Mouse (Mus musculus) CD4-positive, CD25-positive, alpha-beta regulatory T cell, adult 2 months (primary cell): ENCODE measurements around the gene Iscu.

Experiments
- DNase-seq: peaks from one replicate; pipeline ENCODE4 v3.0.0-alpha.2; 2012; ENCODE audit warnings: low read depth, low spot score

Iscu gene

DNA sequence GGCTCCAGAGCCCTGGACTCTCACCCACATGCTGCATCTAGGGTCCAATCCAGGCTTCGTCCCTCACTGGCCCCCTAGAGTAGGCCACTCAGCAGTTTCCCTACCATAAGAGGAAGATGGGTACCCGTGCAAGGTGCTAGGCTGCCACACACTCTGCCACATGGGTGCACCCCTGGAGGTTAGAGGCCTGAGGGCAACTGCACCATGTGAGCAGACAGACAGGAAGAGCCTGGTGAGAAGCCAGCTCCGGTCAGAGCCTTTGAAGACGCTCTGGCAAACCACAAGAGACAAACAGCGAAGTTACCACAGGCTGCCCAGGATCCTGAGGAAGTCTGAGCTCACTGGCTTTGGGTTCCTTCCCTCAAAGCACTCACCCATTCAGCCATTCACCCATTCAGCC is 14.4 kb downstream of the Iscu start:
- no peak for DNase-seq

DNA sequence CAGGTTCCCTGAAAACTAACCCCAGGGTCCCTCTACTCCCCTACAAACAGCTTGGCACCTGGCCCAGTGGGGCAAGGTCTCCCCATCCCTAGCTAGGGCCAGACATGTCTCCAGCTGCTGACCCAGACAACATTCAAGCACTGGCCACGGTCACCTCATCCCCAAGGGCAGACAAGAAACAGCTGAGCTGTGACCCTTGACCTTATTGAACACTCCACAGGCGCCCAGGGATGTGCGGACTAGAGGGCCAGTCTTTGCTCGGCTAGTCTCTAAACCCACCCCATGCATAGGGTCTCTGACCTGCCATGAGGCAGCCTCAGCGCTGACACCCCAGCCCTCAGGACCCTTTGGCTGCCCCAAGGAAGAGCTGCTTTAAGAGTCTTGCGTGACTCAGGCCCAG is 16.1 kb downstream of the Iscu start:
- no peak for DNase-seq

DNA sequence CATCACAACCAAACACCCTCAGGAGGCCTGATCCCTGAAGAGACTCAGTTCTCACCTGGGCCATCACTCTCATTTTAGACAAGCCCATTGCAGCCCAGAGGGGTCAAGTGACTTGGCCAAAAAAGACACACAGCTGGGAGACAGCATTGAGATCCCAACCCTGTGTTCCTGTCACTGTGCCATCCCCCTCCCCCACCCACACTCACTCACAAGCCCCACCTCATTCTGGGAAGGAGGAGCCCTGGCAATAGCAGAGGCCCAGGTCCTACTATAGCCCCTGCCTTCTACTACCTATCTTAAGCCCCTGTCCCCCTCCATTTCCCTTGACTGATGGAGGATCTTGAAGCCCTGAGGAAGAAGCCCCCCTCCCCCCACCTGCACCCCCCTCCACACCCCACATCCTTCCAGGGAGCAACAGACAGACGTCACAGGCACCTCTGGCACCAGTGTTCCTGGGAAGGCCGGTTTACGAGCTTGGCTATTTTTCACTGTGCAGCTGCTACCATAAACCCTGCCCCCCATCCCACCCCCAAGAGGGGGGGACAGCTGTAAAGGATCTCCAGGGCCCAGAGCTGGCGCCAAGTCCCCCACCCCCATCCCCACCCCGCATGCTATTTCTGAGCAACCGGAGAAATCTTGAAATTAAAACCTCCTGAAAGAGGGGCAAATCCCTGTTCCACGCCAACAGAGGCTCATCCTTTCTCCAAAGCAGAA is 16.7 kb downstream of the Iscu start:
- no peak for DNase-seq

DNA sequence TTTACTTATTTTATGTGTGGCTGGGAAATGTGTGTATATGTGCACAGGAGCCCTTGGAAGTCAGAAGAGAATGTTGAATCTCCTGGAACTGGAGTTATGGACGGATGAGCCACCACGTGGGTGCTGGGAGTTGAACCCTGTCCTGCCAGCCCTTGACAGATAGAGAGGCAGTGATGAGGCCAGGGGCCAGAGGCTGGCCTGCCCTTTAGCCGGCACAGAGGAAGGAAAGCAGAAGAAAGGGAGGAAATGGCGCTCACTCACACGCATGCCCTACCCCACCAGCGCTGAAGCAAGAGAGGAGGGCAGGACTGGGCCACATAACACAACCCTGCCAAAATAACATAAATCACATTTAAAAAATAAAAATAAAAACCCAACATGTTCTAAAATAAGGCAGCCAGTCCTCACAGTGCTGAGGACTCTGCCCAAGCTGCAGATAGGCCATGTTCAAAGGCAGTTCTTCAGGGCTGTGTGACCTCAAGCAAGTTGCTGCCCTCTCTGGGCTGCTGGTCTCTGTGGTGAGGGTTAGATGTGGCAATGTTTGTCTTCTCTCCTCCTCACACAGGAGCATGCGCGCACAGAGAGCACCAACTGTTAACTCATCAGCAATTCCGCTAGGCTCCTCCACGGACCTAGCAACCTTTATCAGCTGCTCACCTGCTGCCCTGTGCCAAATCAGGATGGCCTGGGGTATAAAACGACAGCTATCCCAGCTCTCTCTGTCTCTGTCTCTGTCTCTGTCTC is 18.1 kb downstream of the Iscu start:
- DNase-seq = no peak

DNA sequence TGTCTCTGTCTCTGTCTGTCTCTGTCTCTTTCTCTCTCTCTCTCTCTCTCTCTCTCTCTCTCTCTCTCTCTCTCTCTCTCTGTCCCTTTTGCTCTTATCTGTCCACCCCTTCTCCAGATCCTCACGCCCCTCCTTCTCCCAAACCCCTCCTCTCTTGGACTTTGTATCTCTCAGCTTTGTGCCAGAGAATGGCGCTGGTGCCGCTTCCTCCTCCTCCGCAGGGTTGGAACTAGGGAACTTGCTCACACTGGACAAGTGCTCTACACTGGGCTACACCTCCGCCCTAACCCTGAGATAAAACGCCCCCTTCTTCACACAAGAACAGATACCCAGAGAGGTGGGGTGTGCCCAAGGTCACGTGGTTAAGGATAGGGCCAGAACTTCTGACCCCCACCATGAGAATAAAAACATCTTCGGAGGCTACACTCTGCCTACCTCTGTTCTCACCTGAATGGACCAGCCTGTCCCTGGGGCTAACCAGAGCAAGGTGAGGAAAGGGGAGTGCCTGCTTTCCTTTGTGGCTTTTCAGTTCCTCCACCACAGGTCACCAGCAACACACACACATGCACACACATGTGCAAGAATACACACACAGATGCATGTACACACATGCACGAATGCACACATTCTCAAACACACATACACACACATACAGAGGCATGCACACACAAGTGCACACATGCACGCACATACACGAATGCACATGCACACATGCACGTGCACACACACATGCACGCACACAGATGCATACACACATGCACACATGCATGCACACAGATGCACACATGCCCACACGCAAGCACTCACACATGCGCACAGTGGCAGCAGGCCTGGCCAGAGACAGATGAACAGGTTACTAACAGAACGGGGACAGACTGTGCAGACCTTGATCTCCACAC is 18.9 kb downstream of the Iscu start:
- no peak for DNase-seq

DNA sequence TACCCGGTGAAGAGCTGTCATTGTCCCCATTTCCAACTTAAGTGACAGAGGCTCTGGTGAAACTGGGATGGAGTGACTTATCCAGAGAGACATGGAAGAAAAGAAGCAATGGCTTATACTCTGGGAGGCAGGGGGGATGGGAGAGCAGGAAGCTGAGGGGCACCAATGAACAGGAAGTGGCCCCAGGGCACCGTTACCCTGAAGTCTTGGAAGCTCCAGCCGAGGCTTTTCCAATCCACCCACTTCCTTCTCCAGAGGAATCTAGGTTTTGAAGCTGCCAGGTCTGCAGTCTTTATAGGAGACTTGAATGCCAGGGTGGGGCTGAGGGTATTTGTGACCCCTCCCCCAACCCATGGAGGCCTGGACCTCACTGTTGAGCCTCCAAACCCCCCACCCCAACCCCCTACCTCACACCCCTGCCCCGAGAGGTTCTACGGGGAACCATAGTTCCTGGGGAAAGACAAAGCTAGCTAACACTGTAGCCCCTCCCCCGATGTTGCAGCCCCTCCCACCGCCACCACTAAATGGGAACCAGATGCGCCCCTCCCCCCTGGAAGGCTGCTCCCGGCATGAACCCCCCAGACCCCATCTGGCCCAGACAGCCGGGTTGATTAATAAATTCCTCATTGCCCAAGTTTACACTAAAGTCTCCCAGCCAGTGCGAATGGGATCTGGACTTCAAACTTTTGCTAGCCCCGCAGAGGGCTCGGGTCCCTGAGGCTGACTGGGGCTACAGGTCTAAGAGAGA is 24.0 kb downstream of the Iscu start:
- no peak for DNase-seq

DNA sequence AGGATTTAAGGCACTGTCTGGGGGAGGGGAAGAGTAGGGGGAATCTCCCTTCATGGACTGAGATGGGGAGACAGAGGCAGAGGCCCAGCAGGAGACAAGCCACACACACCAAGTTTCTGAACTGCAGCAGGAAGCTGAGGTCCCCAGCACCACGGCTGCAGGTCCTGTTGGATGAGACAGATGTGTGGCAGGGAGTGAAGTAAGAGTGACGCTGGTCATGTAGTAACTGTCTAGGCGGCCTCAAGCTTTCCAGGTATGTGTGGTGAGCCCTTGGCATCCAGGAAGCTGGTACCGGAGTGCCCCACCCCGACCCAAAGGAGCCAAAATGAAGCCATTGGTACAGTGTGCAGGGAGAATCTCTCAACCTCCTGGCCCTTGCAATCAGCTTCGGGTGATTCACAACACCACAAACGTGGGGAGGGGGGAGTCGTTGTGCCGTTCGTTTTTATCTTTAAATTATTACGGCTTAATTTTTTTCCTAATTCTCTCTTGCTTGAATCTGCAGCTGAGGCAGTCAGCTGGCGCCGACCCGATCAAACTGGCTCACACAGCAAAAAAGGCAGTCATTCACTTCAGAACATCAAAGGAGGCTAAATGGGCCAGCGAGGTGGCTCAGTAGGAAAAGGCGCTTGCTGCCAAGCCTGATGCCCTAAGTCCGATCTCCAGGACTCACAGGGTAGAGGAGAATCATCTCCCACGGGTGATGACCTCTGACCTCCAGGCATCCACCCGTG is 24.8 kb downstream of the Iscu start:
- DNase-seq = no peak

DNA sequence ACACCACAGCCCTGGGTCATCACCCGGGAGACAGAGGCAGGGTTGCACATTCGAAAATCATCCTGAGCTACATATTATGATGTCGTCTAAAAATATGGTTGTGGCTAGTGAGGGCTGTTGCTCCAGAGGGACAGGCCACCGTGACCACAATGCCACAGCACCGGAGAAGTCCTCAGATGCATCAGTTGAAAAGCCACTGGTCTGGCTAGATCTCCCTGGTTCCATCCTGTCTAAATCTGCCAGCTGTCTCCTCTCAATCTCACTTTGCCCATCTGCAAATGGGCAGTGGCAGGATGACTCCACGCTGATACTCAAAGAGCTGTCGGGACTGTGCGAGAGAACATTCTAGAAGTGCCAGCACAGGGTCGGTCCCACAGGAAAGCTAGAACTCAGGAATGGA is 26.0 kb downstream of the Iscu start:
- no peak for DNase-seq

DNA sequence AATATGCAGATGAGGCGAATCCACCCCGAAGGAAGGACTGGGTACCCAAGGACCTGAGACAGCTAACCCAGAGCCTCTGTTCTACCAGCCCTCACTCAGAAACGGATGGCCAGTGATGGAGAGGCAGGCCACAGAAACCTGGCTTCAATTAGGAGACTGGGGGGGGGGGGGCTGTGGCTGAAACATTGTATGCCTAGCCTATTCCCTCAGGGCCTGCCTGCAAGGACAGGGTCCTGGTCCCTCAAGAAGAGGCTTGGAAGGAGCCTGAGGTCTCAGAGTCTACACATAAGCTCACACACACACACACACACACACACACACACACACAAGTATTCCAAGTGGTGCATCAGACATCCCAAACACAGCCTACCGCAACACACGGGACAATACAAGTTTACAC is 27.1 kb downstream of the Iscu start:
- DNase-seq = no peak

DNA sequence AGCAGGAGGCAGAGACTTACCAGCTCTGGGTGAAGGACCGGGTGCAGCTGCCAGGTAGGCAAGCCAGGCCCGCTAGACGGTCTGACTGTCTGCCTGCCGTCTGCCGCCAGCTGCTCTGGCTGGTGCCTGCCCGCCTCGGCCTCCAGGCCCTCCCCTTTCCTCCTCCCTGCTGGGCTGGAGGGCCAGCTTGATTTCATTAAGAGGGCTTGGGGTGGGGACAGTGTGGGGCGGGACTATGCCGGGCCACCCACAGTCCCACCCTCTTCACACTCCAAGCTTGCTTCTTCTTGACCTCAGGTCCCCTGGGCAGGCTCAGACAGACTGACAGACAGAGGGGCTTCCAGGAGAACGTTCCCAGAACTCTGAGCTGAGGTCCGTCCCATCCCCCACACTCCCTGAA is 27.7 kb downstream of the Iscu start, which contains the start of gene Tmem119:
Tmem119 (minus strand) TSS at position 237 of the 400 bp plus-strand sequence.
- no peak for DNase-seq

DNA sequence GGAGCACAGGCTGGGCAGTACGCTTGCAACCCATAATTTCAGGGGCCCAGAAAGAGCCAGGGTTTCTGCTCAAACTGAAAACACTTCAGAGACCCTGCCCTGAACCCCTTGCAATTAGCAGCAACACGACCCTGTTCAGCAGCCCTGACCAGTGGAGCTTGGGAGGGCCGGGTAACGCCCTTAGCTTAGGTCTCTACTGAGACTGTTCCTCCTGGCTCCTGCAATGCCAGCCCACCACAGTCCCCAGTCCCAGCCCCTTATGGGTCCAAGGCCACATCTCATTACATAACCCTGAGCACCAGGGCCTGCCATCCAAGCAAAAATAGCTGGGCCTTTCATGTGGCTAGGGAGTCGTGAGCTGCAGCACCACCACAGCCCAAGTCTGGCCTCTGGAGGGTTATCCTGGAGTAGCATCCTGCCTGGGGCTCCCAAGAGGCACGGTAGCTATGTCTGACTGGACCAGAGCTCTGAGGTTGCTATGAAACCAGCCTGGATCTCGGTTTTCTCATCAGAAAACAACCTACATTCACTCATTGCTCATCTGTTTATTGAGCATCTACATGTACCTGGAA is 31.9 kb downstream of the Iscu start:
- DNase-seq = no peak

DNA sequence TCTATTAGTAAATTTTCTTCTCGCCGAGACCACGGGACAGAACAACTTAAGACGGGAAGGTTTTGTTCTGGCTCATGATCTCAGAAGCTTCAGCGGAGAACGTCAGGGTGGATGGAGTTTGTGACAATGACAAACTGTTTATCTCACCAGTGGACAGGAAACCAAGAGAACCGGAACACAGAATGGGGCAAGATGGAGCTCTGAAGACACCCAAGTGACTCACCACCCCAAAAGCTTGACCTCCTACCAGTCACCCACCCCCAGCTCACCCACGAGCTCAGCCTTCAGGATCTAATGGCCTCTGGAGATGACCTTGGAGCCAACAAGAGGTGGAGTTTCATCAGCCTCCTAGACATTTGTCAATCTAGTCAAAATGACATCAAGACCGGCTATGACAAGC is 32.8 kb downstream of the Iscu start:
- no peak for DNase-seq

DNA sequence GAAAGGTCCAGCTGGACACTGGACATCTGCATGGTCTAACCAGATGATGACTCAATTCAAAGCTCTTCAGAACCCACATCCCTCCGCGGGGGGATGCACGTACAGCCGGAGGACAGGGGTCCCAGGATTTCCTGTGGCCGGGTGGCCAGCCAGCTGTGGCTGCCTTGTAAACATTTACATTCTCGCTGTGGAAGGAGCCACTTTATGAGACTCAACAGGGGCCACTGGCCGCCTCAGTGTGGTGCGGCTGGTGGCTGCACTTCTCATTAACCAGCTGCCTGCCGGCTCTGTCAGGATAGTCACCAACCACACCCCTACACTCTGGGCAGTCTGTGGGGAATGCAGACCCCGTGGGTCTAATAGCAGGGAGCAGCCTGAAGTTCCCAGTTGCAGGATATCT is 33.9 kb downstream of the Iscu start:
- no peak for DNase-seq

DNA sequence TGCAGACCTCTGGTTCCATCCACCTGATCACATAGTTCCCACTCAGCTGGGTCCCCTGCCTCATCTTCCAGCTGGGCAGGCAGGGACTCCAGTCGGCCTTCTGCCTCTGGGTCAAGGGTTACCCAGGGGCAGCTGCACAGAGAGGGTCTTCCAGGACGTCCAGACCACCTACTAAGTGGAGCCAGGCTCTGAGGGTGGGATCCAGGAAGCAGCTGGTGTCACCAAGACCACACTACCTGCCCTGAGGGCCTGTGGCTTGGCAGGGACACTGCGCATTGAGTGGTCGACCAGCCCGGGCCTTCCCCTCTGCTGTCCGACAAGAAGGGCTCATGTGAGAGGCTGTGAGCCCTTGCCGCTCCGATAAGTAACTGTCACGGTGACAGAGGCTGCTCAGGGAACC is 35.2 kb downstream of the Iscu start:
- DNase-seq = no peak

DNA sequence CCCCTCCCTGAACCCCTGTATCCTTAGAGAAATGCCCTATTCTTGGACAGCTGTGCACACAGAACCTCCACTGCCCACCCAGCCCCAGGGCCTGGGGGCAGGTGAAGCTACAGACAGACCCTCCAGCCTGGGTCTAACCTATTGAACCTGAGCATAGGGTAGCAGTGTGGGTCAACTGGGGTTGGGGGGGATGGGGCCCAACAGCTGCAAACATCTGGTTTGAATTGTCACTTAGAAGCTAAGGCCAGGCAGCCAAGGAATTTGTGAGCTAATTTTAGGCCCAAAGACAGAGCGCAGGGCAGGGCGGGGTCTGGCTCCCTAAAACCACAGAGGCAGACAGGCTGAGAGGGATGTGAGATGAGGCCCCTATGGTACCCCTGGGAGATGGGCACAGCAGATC is 35.6 kb downstream of the Iscu start:
- DNase-seq = no peak

DNA sequence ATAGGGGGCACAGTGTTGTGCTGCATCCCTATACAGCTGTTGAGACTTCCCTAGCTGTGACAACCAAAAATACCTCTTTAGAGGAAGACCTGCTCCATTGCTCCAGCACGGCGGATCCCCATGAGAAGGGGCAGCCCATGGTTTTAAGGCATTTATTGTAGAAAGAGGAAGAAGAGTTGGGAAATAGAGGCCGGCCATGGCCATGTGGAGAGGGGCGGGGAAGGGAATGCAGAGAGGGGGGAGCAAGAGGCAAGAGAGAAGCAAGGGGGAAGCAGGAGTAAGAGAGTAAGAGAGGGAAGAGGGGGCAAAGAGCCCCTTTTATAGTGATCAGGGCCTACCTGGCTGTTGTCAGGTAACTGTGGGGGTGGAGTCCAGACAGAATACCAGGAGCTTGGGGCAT is 37.6 kb downstream of the Iscu start:
- DNase-seq = no peak

DNA sequence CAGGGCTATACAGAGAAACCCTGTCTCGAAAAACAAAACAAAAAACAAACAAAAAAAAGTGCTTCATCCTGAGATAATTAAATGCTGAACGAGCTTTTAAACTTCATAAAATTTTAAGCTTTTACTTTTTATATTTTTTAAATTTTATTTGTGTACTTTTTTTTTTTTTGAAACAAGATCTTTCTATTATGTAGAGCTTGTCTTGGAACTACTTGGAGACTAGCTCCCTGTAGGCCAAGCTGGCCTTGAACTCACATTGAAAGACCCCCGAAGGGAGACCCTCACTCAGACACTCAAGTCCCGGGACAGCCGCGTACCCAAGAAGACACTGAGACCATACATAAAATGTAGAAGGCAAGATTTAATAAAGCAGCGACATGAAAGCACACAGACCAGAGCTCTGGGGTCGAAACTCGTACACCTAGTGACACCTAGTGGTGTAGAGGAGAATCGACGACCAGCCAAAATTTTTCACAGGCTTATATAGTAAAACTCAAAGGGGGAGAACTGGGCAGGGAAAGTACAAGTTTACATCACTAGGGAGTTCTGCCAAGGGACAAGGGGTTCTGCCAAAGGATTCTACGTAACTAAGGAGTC is 39.4 kb downstream of the Iscu start:
- peak; percentile 57 for DNase-seq

DNA sequence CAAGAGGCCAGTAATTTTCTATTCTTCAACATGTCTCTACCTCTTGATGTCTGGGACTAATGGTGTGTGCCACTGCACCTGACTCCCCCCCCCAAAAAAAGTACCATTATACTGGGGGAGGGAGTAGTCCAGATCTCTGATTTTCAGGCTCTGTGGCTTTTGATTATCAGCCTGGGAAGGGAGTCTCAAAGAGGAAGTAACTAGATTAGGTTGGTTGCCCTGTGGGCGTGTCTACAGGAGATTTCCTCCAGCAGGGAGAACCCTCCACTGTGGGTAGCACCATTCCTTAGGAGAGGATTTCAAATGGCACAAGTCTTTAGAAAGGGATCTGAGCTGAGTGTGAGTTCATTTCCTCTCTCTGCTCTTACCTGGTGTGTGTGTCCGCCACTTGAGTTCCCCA is 40.1 kb downstream of the Iscu start:
- no peak for DNase-seq

DNA sequence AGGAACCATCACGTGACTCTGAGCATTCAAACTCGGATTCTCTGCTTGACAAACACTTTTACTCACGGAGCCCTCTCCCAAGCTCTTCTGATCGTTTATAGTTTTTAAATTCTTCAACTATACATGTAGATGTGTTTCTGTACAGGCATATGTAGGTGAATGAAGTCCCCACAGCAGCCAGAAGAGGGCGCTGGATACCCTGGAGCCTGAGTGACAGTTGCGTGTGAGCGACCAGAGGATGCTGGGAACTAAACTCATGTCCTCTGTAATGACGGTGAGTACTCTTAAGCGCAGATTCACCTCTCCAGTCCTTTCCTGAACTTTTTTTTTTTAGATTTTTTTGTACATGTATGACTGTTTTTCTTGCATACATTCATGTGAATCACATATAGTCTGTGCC is 41.1 kb downstream of the Iscu start:
- peak; percentile 79 for DNase-seq
